Mouse (Mus musculus): Measurements from ENCODE around the gene Bcap29.
"Not testable (repeated sequence)": the region's sequence is repeated elsewhere in the genome, so short reads cannot be mapped to it uniquely, and the experiment has no call there.

The Bcap29 gene

GRCm38 (mm10) chr12:31580634-31581318 is 53.7 kb downstream of the Bcap29 start:
- no peak for DNase-seq (ENCODE audit: low read depth, low spot score)

- DNase-seq (ENCODE audit: low read depth, low spot score) = no peak
These were observed 55.6 kb downstream of the Bcap29 start for GRCm38 (mm10) chr12:31578691-31579476.

- DNase-seq (ENCODE audit: low read depth, low spot score) = no peak
These were observed 60.0 kb downstream of the Bcap29 start for GRCm38 (mm10) chr12:31574506-31574905.

GRCm38 (mm10) chr12:31569784-31570183 is 64.7 kb downstream of the Bcap29 start:
- DNase-seq (ENCODE audit: low read depth, low spot score) = no peak

GRCm38 (mm10) chr12:31568661-31569060 is 65.8 kb downstream of the Bcap29 start:
- DNase-seq (ENCODE audit: low read depth, low spot score) = no peak

- DNase-seq (ENCODE audit: low read depth, low spot score) = not testable (repeated sequence)
These were observed 66.9 kb downstream of the Bcap29 start for GRCm38 (mm10) chr12:31567535-31567934.

- no peak for DNase-seq (ENCODE audit: low read depth, low spot score)
These were observed 73.7 kb downstream of the Bcap29 start for GRCm38 (mm10) chr12:31560712-31561111.

GRCm38 (mm10) chr12:31560002-31560401 is 74.5 kb downstream of the Bcap29 start:
- no peak for DNase-seq (ENCODE audit: low read depth, low spot score)

GRCm38 (mm10) chr12:31554371-31554770 is 80.1 kb downstream of the Bcap29 start:
- DNase-seq (ENCODE audit: low read depth, low spot score) = no peak

- no peak for DNase-seq (ENCODE audit: low read depth, low spot score)
These were observed 83.2 kb downstream of the Bcap29 start for GRCm38 (mm10) chr12:31551252-31551651.

- no peak for DNase-seq (ENCODE audit: low read depth, low spot score)
These were observed 88.4 kb downstream of the Bcap29 start for GRCm38 (mm10) chr12:31546061-31546460.

GRCm38 (mm10) chr12:31545219-31545618 is 89.2 kb downstream of the Bcap29 start:
- no peak for DNase-seq (ENCODE audit: low read depth, low spot score)

- no peak for DNase-seq (ENCODE audit: low read depth, low spot score)
These were observed 92.9 kb downstream of the Bcap29 start for GRCm38 (mm10) chr12:31541541-31541940.

Data from retina, adult 2 months (tissue).